Mouse (Mus musculus): ENCODE results near the gene Foxl1.

Foxl1 gene

DNA sequence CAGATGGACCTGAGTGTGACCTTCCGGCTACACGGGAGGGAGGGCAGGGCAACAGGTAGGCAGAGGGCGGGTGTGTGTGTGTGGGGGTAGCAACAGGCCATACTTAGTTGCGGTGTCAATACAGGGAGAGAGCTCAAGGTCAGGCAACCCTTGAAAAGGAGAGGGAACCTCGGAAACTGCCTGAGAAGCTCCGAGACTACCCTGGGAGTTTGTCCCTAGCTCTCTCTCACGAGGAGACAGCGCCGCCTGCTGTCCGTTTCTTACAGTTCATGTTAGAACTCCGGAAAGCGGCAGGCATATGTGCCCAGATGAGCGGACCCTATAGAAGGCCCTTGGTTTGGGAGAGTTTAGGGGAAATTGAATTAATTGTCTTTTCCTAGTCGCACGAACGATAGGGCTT is 35.1 kb upstream of the Foxl1 start:
- DNase-seq (ENCODE audit: low spot score in 2 of 2): peak; percentile 74 to 79

DNA sequence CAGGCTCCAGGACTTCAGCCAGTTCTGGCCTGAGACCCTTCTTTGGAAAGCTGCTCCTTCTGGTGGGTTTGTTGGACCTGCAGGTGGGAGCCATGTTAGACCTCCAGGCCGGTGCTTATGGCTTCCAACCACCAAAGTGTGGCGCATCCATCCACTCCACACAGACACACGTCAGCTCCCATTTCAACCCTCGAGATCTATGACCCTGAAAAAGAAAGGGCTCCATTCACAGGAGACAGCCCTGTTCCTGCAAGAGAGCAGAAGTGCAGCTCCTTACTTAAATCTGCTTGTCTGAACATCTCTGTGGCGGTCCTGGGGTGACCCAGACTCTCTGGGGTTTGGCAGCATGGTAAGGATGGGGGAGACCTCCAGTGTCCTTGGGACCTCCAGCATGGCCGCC is 34.2 kb upstream of the Foxl1 start:
- no peak for DNase-seq (ENCODE audit: low spot score in 2 of 2)

DNA sequence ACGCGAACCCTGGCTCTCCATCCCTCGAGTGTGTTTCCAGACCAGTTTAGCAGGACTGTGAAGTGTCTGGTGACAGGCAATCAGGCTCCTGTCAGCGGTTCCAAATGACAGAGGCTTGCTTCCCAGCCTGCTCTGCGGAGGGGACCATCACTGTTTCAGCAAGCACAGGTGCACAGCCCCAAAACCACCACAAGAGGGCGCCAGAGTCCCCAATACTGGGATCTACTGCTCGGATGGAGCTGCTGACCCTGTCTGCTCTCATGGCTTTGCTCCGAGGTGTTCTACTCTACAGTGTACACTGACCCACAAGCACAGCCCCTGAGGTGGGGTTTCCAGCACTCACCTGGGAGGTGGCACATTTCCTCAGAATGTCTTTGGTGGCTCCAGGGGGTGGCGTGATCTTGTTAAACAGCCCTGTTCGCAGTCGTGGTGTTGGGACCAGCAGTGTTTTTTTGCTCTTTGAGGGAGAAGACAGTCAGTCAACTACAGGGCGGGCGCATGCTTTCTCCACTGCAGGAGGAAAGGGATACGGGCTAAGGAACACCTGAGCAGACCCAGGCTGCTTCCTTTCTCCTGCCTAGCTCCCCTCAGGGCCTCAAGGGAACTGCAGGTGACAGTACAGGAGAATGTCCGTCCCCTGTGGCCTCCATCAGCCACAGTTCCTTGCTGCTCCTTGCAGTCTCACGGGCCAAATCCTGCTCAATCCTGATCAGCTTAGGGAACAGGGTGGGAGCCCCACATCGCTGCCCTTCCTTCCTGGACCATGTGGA is 23.5 kb upstream of the Foxl1 start:
- DNase-seq (ENCODE audit: low spot score in 2 of 2): peak; percentile 57 to 68

DNA sequence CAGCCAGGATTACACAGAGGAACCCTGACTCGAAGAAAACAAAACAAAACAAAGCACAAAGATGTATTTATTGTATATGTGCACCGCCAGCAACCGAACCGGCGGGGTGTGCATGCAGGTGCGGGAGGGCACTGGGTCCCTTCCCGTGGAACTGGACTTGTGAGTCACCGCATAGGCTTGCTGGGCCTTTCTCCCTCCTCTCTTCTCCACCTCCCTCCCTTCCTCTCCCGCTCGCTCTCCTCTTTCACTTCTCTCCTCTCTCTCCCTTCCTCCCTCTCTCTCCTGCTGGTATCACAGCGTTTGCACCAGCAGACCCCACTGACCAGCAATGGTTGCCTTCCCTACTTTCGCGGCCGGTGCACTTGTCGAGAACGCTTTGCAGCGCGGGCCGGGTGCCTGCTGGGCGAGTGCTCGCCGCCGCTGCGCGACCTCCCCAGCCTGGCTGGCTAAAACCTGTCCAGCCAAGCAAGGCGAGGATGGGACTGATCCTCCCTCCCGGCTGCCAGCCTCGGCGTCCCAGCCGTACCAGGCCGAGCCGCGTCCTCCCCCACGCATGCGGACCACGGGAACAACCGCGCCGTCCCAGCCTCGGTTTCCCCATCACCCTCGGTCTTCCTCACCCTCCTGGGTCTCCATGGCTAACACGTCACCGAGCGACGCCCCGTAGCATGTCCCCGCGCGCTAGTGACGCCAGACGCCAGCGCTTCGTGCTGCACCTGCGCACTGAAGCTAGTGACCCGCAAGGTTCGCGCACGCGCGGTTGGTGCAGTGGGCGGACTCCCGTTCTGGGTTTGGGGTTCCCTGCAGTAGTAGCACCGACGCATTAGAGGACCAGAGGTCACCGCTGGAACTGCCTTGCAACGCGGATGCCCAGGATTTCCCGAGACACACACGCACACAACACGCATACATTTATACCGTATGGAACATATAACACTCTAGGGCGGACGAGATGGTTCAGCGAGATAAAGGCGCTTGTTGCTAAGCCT is 19.8 kb upstream of the Foxl1 start, which contains the start of gene Mthfsd:
Mthfsd (minus strand) TSS at position 725 of the 989 bp plus-strand sequence.
- peak; percentile 97 to 98 for DNase-seq (ENCODE audit: low spot score in 2 of 2)

DNA sequence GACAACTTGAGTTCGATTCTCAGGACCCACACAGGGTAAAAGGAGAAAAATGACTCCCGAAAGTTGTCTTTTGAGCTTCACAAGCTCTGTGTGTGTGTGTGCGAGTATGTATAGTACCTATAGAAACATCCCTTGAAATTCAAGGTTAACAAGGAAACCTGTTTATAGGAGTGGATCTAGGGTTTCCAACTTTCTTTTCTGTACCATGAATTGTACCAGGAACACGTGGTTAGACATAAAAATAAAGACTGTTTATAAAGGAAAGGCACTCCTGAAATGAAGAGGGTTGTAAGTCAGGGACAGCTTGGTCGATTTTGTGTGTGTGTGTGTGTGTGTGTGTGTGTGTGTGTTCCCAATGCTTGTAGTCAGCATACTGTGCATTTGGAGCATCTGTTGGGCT is 19.1 kb upstream of the Foxl1 start:
- no peak for DNase-seq (ENCODE audit: low spot score in 2 of 2)

DNA sequence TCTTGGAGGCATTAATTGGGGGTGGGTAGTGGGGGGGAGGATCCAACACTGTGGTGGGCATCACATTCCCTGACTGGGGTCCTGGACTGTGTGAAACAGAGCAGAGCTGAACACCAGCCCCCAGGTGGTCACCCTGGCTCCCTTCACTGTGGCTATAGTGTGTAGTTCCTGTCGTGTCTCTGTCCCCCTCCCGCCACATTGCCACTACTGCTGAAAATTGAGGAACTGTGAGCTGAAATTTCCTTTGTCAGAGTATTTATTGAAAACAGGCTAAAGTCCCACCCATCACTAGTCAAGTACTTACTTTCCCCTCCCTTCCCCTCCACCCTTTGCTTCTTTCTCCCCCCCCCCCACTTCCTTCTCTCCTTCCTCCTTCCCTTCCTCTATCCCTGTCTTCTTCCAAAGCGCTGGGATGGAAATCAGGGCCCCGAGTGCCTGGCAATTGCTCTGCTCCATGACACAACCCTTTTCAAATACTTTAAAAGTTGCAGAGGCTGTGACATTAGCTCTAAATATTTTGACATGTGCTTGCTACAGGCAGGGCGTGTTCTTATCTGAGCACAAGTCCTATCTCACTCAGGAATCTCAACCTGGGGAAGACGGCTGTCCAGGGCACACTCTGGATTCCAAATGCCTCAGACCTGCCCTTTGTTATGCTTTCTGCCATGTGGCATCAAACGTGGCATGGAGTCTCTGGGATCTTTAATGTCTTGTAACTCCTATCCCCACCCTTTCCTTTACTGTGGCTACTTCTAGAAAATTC is 16.4 kb upstream of the Foxl1 start:
- DNase-seq (ENCODE audit: low spot score in 2 of 2): no peak

DNA sequence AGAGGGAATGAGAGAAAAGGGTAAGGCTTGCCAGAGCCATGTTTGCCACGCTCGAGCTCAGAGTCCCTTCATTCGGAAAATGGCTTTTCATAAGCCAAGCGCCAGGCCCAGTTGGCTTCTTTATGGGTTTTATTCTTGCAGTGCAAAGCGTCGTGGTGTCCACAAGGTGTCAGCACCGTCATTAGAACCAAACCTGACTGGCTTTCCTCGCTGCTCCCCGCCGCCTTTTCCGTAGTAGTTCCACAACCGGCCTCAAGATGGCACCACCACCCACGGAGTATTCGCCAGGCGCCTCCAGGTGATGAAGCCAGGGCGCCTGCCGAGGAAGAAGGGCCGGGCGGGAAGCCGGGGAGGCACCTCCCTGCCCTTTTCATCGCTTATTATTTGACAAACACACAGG is 14.5 kb upstream of the Foxl1 start:
- peak; percentile 98 for DNase-seq (ENCODE audit: low spot score in 2 of 2)

DNA sequence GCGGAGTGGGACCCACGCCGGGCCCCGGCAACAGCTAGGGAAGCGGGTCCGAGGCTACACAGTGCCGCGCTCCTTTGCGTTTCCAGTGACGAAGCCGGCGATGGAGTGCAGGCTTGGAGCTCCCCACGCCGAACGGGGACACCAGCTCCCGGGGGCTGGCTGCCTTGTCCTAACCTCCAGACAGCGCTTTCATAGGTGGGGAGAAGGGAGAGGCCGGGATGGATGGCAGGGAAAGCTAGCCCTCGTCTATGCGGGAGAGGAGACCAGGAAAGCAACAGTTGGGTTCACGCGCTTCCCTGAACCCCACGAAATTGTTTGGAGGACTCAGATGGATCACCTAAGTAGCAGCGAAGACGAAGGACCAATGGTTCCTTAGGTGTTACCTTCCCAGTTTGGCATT is 12.6 kb upstream of the Foxl1 start:
- DNase-seq (ENCODE audit: low spot score in 2 of 2): no peak

DNA sequence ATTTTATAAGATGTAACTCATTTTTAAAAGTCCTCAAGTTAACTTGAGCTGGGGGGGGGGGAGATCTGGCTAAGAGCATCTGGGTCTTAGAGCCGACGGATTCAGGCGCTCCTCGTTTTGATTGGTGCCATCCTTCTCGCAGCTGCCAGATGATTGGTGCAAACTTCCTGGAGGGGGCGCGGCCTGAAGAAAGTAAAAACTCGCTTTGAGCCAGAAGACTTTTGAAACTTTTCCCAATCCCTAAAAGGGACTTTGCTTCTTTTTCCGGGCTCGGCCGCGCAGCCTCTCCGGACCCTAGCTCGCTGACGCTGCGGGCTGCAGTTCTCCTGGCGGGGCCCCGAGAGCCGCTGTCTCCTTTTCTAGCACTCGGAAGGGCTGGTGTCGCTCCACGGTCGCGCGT is 11.8 kb upstream of the Foxl1 start, which contains the start of gene Foxc2:
Foxc2 (plus strand) TSS at position 224 of the 400 bp plus-strand sequence.
- DNase-seq (ENCODE audit: low spot score in 2 of 2): peak in 1 of 2 experiments; percentile 36

DNA sequence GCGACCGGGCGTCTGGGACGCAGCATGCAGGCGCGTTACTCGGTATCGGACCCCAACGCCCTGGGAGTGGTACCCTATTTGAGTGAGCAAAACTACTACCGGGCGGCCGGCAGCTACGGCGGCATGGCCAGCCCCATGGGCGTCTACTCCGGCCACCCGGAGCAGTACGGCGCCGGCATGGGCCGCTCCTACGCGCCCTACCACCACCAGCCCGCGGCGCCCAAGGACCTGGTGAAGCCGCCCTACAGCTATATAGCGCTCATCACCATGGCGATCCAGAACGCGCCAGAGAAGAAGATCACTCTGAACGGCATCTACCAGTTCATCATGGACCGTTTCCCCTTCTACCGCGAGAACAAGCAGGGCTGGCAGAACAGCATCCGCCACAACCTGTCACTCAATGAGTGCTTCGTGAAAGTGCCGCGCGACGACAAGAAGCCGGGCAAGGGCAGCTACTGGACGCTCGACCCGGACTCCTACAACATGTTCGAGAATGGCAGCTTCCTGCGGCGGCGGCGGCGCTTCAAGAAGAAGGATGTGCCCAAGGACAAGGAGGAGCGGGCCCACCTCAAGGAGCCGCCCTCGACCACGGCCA is 11.1 kb upstream of the Foxl1 start:
- DNase-seq (ENCODE audit: low spot score in 2 of 2): no peak

DNA sequence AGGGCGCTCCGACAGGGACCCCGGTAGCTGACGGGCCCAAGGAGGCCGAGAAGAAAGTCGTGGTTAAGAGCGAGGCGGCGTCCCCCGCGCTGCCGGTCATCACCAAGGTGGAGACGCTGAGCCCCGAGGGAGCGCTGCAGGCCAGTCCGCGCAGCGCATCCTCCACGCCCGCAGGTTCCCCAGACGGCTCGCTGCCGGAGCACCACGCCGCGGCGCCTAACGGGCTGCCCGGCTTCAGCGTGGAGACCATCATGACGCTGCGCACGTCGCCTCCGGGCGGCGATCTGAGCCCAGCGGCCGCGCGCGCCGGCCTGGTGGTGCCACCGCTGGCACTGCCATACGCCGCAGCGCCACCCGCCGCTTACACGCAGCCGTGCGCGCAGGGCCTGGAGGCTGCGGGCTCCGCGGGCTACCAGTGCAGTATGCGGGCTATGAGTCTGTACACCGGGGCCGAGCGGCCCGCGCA is 10.5 kb upstream of the Foxl1 start:
- DNase-seq (ENCODE audit: low spot score in 2 of 2): no peak

DNA sequence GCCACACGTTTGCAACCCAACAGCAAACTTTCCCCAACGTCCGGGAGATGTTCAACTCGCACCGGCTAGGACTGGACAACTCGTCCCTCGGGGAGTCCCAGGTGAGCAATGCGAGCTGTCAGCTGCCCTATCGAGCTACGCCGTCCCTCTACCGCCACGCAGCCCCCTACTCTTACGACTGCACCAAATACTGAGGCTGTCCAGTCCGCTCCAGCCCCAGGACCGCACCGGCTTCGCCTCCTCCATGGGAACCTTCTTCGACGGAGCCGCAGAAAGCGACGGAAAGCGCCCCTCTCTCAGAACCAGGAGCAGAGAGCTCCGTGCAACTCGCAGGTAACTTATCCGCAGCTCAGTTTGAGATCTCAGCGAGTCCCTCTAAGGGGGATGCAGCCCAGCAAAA is 9.8 kb upstream of the Foxl1 start:
- DNase-seq (ENCODE audit: low spot score in 2 of 2): no peak

DNA sequence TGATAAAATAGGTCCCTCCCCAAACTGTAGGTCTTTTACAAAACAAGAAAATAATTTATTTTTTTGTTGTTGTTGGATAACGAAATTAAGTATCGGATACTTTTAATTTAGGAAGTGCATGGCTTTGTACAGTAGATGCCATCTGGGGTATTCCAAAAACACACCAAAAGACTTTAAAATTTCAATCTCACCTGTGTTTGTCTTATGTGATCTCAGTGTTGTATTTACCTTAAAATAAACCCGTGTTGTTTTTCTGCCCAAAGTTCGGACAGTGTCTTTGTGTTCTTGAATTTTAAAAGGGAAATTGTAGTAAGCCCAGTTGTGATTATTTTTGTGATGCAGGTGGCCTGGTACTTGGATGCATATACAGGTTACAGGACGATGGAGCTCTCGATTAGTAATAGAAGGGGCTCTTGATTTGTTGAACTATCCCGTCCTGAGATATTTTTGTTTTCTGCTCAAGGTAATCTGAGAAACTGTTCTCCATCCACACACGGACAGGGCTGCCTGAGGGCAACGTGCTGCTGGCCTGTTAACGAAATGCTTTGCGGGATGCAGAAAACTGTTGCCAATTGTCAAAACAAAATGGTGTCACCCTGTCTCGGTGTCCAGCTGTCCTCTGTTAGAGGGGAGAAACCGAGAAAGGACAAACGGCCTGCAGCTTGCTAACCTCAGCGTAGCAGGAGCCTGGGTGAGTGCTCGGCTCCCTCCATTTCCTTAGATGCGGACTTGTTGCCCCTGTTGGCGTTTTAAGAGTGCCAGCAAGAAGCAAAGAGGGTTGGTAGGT is 8.9 kb upstream of the Foxl1 start:
- no peak for DNase-seq (ENCODE audit: low spot score in 2 of 2)

DNA sequence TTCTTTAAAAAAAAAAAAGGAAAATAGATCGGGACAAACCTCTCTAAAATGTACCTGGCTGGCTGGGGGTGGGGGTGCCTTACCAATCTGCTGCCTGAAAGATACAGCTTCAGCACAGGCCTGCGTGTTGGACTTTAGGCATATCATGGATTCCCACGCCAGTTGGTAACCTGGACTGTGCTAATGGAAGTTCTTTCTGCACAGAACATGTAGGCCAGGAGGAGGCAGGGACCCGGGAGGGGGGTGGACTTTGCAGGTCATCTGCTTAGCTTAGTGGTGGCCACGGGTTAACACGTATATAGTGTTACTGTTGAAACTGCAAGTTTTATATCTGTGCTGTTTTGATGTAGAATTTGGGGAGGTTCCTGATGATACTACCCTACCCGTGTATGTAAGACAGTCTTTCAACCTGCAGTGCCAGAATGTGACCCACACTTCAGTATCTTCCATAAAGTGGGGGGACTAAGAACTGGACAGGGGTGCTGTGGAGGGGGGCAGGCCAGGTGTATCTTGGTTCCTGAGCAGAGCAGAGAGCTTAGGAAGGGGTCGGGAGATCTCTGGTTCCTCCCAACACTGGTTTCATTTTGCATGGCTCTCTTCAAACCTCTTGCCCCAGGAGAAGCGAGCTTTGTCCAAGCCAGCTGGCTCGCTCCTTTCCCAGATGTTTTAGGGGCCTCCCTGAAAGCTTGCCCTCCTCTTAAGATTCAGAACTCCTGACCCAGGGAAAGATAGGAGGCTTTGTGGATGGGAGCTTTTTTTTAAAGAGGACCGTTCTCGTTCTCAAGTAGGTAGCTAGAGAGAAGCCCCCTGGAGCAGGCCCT is 7.9 kb upstream of the Foxl1 start:
- no peak for DNase-seq (ENCODE audit: low spot score in 2 of 2)

DNA sequence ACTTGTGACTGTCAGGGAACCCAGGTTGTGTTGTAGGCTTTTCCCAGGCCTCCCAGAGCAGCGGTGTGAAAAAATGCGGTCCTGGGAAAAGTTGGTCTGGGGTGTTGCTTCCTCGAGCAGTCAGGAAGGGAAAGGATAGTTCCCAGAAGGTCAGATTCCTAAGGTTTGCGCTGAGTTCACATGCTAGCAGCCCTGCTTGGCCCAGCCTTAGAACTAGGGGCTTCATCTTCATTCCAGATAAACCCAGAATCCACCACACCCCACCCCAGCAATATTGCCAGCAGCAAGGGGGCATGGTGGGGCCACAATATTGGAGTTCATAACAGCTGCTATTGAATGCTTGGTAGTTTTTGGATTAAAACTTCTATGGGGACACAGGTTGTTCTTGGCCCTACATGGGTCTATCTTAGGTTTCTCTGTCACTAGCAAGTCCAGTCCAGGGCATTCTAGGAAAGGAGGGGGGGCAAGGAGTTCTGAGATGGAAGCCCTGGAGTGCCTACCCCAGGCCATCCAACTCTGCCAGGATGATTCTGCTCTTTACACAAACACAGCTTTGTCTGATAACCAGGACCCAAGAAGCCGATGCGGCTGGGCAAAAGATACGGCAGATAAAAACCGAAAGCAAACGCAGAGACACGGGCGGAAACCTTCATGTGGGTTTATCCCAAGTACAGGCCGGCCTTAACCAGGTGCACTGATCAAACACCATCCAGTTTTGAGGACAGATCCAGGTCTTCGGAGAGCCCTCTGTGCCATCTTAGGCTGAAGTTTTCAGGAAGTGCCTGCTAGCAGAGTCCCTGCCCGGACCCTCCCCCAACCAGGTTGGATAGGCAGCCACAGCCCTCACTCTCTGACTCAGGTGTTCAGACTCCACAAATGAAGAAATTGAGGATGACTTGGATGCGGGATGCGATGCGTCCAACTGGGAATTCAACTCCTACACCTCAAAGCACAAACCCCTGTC is 7.0 kb upstream of the Foxl1 start:
- DNase-seq (ENCODE audit: low spot score in 2 of 2): no peak

DNA sequence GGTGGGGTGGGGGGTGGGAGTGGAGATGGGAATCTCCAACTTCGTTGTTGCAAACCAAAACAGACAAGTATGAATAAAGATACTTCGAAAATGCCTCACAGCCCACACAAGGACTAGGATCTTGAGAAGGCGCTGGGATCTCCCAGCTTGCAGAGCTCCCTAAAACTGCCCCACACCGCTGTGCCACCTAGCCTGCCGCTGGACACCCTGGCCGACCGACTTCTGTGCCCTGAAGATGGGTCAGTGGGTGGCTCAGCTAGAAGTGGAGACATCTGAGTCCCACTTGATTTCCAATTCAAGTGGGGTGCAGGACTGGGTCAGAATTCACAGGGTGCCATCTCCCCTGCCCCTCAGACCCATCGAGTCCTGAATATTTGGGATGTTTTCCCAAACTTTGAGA is 6.0 kb upstream of the Foxl1 start:
- no peak for DNase-seq (ENCODE audit: low spot score in 2 of 2)

DNA sequence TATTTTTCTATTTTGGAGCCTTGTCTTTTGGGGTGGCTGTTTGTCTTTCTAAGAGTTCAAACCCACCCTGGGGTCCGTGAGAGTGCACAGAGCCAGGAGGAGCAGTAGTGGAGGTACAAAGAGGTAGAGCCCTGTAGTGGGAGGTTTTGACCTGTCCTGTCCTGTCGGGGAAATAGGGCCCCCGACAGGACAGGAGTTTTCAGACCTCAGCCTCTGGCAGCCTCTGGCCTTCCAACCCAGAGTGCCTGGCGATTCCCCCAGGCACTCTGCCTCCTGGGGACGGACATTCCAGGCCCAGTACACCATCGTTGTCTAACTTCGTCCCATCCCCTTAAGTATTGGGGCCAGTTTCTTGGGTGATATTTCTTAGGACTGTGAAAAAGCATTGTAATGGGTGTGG is 5.4 kb upstream of the Foxl1 start:
- DNase-seq (ENCODE audit: low spot score in 2 of 2): no peak

DNA sequence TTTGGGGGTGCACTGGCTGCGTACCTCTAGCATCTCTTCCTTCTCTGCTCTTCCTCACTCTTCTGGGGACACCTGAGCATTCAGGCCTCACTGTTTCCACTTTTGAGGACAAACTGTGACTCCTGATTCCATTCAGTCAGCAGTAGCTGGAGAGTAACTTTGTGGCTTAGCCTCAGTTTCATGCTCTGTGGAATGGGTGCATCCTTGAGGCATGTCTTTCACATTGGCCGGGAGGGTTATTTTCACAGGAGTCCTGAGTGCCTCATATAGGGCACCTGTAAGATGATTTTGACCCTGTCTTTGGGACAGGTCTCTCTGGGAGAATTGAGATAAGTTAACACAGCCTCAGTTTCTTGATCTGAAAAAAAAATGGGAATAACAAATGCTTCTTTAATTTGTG is 4.6 kb upstream of the Foxl1 start:
- DNase-seq (ENCODE audit: low spot score in 2 of 2): no peak

Data from frontal cortex, postnatal 25 days (tissue).